Mouse (Mus musculus) megakaryocyte, adult 5-6 weeks (primary cell): ENCODE results near the gene H2afb2. TPM values are rescaled to one million over a fixed set of nuclear protein-coding genes. Genes with fewer than 3 reads are reported as not detected.

Experiments
- ATAC-seq: 2 replicates; pipeline ENCODE4 v1.8.0; 2016; ENCODE audit warnings: mild to moderate bottlenecking, inconsistent platforms; ENCODE audit not compliant: poor library complexity, severe bottlenecking
- total RNA-seq, 2 experiments: library from RNA; stranded (forward) in 1 of 2; stranded (reverse) in 1 of 2; fragments of 153-499, 151-499 nt in 1 of 2; fragments of 221-1000, 200-1000 nt in 1 of 2; gene quantifications; 2 replicates each; pipeline versions ENCODE4 v1.2.3 to v1.2.4; 2015 to 2017

Gene H2afb2
- total RNA-seq (2015): not detected in 2 replicates
- not detected in 2 replicates for total RNA-seq (2017)

DNA sequence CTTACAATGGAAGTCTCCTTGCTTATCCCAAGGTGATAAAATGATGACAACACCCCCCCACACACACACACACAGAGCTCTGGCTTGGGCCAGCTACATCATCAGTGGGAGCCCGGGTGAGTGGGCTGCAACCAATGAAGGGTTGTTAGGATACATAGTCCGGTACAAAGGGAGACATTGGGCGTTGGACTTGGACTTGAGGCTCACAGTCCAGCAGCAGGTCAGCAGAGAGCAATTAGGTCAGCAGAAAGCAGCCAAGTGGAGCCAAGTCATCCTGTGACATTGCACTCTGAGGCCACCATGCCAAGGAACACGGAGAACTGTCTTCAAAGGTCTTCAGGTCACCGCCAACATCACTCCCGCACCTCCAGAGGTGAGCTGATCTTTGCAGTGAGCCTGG is at the start of gene H2afb2:
Gene H2afb2 (plus strand): TSS at position 301 of the 400 bp plus-strand sequence.
- no peak for ATAC-seq

Other genes with a start within 250 kb of the H2afb2 start
- gene Cpxcr1, start 232.2 kb upstream of the H2afb2 start, total RNA-seq (2015): not detected in 2 replicates
- gene Cpxcr1, start 232.2 kb upstream of the H2afb2 start, total RNA-seq (2017): not detected in 2 replicates